Mouse (Mus musculus): ENCODE results near the gene Ak3. TPM values are rescaled to one million over a fixed set of nuclear protein-coding genes. Genes with fewer than 3 reads are reported as not detected.

Gene Ak3
- polyA plus RNA-seq, 1 experiment from 2014 or later, result 87.3 TPM

GRCm38 (mm10) chr19:28997976-28998630 is 49.7 kb downstream of the Ak3 start:
- no peak overlapping the region for H3K4me3 ChIP-seq (ENCODE audit: low read depth, low read length)
- no peaks in the 10 kb centered on the region for H3K27me3 ChIP-seq (ENCODE audit: control insufficient read depth, insufficient read depth, low read length)
- no peaks in the 10 kb centered on the region for H3K9me3 ChIP-seq (ENCODE audit: control insufficient read depth, low read length)
- H3K27ac ChIP-seq (replicated peaks; ENCODE audit: low read depth, low read length), result no peak overlapping the region
- H3K9ac ChIP-seq (ENCODE audit: low read length), result no peak overlapping the region
- no peaks in the 10 kb centered on the region for H3K4me1 ChIP-seq (ENCODE audit: control insufficient read depth, insufficient read depth, low read length)
- peaks cover 14% of the 10 kb centered on the region; the same call in 1 of the 2 replicates for H3K36me3 ChIP-seq (ENCODE audit: control insufficient read depth, insufficient read depth, low read length)
- WGBS, result 95% methylated on average over 4 of the region's 4 CpGs
- no peak for ATAC-seq (ENCODE audit: insufficient number of reproducible peaks, low FRiP score, low TSS enrichment, low read depth)
- H3K4me2 ChIP-seq (ENCODE audit: low read depth, severe bottlenecking), result no peak overlapping the region
- no peak for DNase-seq (ENCODE audit: low spot score)

GRCm38 (mm10) chr19:28995366-28995765 is 52.4 kb downstream of the Ak3 start:
- WGBS, result 95% methylated on average over 5 of the region's 5 CpGs
- Histone ChIP-seq H3K27ac (replicated peaks; ENCODE audit: low read depth, low read length) (no peak overlapping the region), H3K36me3 (ENCODE audit: control insufficient read depth, insufficient read depth, low read length) (peaks cover 8% of the 10 kb centered on the region; the same call in 1 of the 2 replicates), H3K27me3 (ENCODE audit: control insufficient read depth, insufficient read depth, low read length) (no peaks in the 10 kb centered on the region), H3K4me1 (ENCODE audit: control insufficient read depth, insufficient read depth, low read length) (0 out of 2 replicates have a peak, but pooled peaks cover 2% of the 10 kb centered on the region), H3K9ac (ENCODE audit: low read length) (no peak overlapping the region), H3K9me3 (ENCODE audit: control insufficient read depth, low read length) (no peaks in the 10 kb centered on the region), H3K4me3 (ENCODE audit: low read depth, low read length) (no peak overlapping the region), H3K4me2 (ENCODE audit: low read depth, severe bottlenecking) (no peak overlapping the region)
- no peak for ATAC-seq (ENCODE audit: insufficient number of reproducible peaks, low FRiP score, low TSS enrichment, low read depth)
- DNase-seq (ENCODE audit: low spot score), result no peak

GRCm38 (mm10) chr19:28994870-28995269 is 52.9 kb downstream of the Ak3 start:
- ATAC-seq (ENCODE audit: insufficient number of reproducible peaks, low FRiP score, low TSS enrichment, low read depth), result no peak
- Histone ChIP-seq H3K4me3 (ENCODE audit: low read depth, low read length) (no peak overlapping the region), H3K36me3 (ENCODE audit: control insufficient read depth, insufficient read depth, low read length) (peaks cover 8% of the 10 kb centered on the region; the same call in 1 of the 2 replicates), H3K27ac (replicated peaks; ENCODE audit: low read depth, low read length) (no peak overlapping the region), H3K27me3 (ENCODE audit: control insufficient read depth, insufficient read depth, low read length) (no peaks in the 10 kb centered on the region), H3K4me1 (ENCODE audit: control insufficient read depth, insufficient read depth, low read length) (0 out of 2 replicates have a peak, but pooled peaks cover 2% of the 10 kb centered on the region), H3K9me3 (ENCODE audit: control insufficient read depth, low read length) (no peaks in the 10 kb centered on the region), H3K4me2 (ENCODE audit: low read depth, severe bottlenecking) (no peak overlapping the region), H3K9ac (ENCODE audit: low read length) (no peak overlapping the region)
- DNase-seq (ENCODE audit: low spot score), result no peak
- 89% methylated on average over 7 of the region's 7 CpGs for WGBS

GRCm38 (mm10) chr19:28991391-28991790 is 56.4 kb downstream of the Ak3 start:
- Histone ChIP-seq H3K36me3 (ENCODE audit: control insufficient read depth, insufficient read depth, low read length) (peaks cover 8% of the 10 kb centered on the region; the same call in 1 of the 2 replicates), H3K27ac (replicated peaks; ENCODE audit: low read depth, low read length) (no peak overlapping the region), H3K4me1 (ENCODE audit: control insufficient read depth, insufficient read depth, low read length) (0 out of 2 replicates have a peak, but pooled peaks cover 2% of the 10 kb centered on the region), H3K9ac (ENCODE audit: low read length) (peak overlapping the region; percentile 87; the same call in 1 of the 2 replicates), H3K9me3 (ENCODE audit: control insufficient read depth, low read length) (no peaks in the 10 kb centered on the region), H3K27me3 (ENCODE audit: control insufficient read depth, insufficient read depth, low read length) (no peaks in the 10 kb centered on the region), H3K4me3 (ENCODE audit: low read depth, low read length) (peak overlapping the region; percentile 62), H3K4me2 (ENCODE audit: low read depth, severe bottlenecking) (peak overlapping the region; percentile 47)
- WGBS, result 69% methylated on average over 5 of the region's 5 CpGs
- DNase-seq (ENCODE audit: low spot score), result no peak
- no peak for ATAC-seq (ENCODE audit: insufficient number of reproducible peaks, low FRiP score, low TSS enrichment, low read depth)

- H3K4me2 ChIP-seq (ENCODE audit: low read depth, severe bottlenecking), result peak overlapping the region; percentile 47
- H3K27me3 ChIP-seq (ENCODE audit: control insufficient read depth, insufficient read depth, low read length), result no peaks in the 10 kb centered on the region
- H3K36me3 ChIP-seq (ENCODE audit: control insufficient read depth, insufficient read depth, low read length), result peaks cover 8% of the 10 kb centered on the region; the same call in 1 of the 2 replicates
- no peaks in the 10 kb centered on the region for H3K9me3 ChIP-seq (ENCODE audit: control insufficient read depth, low read length)
- DNase-seq (ENCODE audit: low spot score) (peak; percentile 53), ATAC-seq (ENCODE audit: insufficient number of reproducible peaks, low FRiP score, low TSS enrichment, low read depth) (peak; percentile 72; the same call in 1 of the 2 replicates)
- 0 out of 2 replicates have a peak, but pooled peaks cover 2% of the 10 kb centered on the region for H3K4me1 ChIP-seq (ENCODE audit: control insufficient read depth, insufficient read depth, low read length)
- peak overlapping the region; percentile 49; the same call in 1 of the 2 replicates for H3K27ac ChIP-seq (replicated peaks; ENCODE audit: low read depth, low read length)
- H3K9ac ChIP-seq (ENCODE audit: low read length), result peak overlapping the region; percentile 87
- peak overlapping the region; percentile 62 for H3K4me3 ChIP-seq (ENCODE audit: low read depth, low read length)
- WGBS, result 2% methylated on average over 41 of the region's 41 CpGs
Measured at GRCm38 (mm10) chr19:28990590-28991221, 57.1 kb downstream of the Ak3 start.

- Histone ChIP-seq H3K9me3 (ENCODE audit: control insufficient read depth, low read length) (no peaks in the 10 kb centered on the region), H3K9ac (ENCODE audit: low read length) (peak within 1 kb of the TSS; percentile 87), H3K27me3 (ENCODE audit: control insufficient read depth, insufficient read depth, low read length) (no peaks in the 10 kb centered on the region), H3K36me3 (ENCODE audit: control insufficient read depth, insufficient read depth, low read length) (peaks cover 5% of the 10 kb centered on the region; the same call in 1 of the 2 replicates), H3K4me2 (ENCODE audit: low read depth, severe bottlenecking) (peak within 1 kb of the TSS; percentile 47), H3K4me3 (ENCODE audit: low read depth, low read length) (peak within 1 kb of the TSS; percentile 62), H3K27ac (replicated peaks; ENCODE audit: low read depth, low read length) (peak within 1 kb of the TSS; percentile 49; the same call in 1 of the 2 replicates), H3K4me1 (ENCODE audit: control insufficient read depth, insufficient read depth, low read length) (0 out of 2 replicates have a peak, but pooled peaks cover 2% of the 10 kb centered on the region)
- WGBS, result 0% methylated on average over 37 of the region's 37 CpGs
- DNase-seq (ENCODE audit: low spot score), result peak; percentile 99
- peak; percentile 96 for ATAC-seq (ENCODE audit: insufficient number of reproducible peaks, low FRiP score, low TSS enrichment, low read depth)
Measured at GRCm38 (mm10) chr19:28990194-28990589, 57.6 kb downstream of the Ak3 start, which contains the start of gene Cdc37l1. Cdc37l1 (plus strand) TSS chr19:28990352.

GRCm38 (mm10) chr19:28989515-28989914 is 58.2 kb downstream of the Ak3 start:
- Histone ChIP-seq H3K27me3 (ENCODE audit: control insufficient read depth, insufficient read depth, low read length) (no peaks in the 10 kb centered on the region), H3K4me1 (ENCODE audit: control insufficient read depth, insufficient read depth, low read length) (0 out of 2 replicates have a peak, but pooled peaks cover 2% of the 10 kb centered on the region), H3K4me2 (ENCODE audit: low read depth, severe bottlenecking) (peak overlapping the region; percentile 45; the same call in 1 of the 2 replicates)

GRCm38 (mm10) chr19:28982617-28983016 is 65.1 kb downstream of the Ak3 start:
- Histone ChIP-seq H3K27me3 (ENCODE audit: control insufficient read depth, insufficient read depth, low read length) (no peaks in the 10 kb centered on the region), H3K9ac (ENCODE audit: low read length) (no peak overlapping the region), H3K4me2 (ENCODE audit: low read depth, severe bottlenecking) (no peak overlapping the region), H3K9me3 (ENCODE audit: control insufficient read depth, low read length) (no peaks in the 10 kb centered on the region), H3K27ac (replicated peaks; ENCODE audit: low read depth, low read length) (no peak overlapping the region), H3K4me3 (ENCODE audit: low read depth, low read length) (no peak overlapping the region), H3K4me1 (ENCODE audit: control insufficient read depth, insufficient read depth, low read length) (no peaks in the 10 kb centered on the region), H3K36me3 (ENCODE audit: control insufficient read depth, insufficient read depth, low read length) (no peaks in the 10 kb centered on the region)
- ATAC-seq (ENCODE audit: insufficient number of reproducible peaks, low FRiP score, low TSS enrichment, low read depth) (no peak), DNase-seq (ENCODE audit: low spot score) (no peak)
- 79% methylated on average over 7 of the region's 7 CpGs for WGBS

More at GRCm38 (mm10) chr19:28989515-28989914, 58.2 kb downstream of the Ak3 start:
- no peak for ATAC-seq (ENCODE audit: insufficient number of reproducible peaks, low FRiP score, low TSS enrichment, low read depth)
- Histone ChIP-seq H3K9ac (ENCODE audit: low read length) (peak overlapping the region; percentile 87; the same call in 1 of the 2 replicates), H3K4me3 (ENCODE audit: low read depth, low read length) (peak overlapping the region; percentile 62), H3K9me3 (ENCODE audit: control insufficient read depth, low read length) (no peaks in the 10 kb centered on the region), H3K27ac (replicated peaks; ENCODE audit: low read depth, low read length) (no peak overlapping the region), H3K36me3 (ENCODE audit: control insufficient read depth, insufficient read depth, low read length) (0 out of 2 replicates have a peak, but pooled peaks cover under 1% of the 10 kb centered on the region)
- no peak for DNase-seq (ENCODE audit: low spot score)
- 63% methylated on average over 8 of the region's 8 CpGs for WGBS

All from limb, embryonic 11.5 days (tissue).